Mouse (Mus musculus) layer of hippocampus, adult 11-12 months (tissue): ENCODE measurements around the gene Gprin1.
"Not testable (repeated sequence)": the region's sequence is repeated elsewhere in the genome, so short reads cannot be mapped to it uniquely, and the experiment has no call there.

Experiments used
- DNase-seq: peaks from one replicate; pipeline ENCODE4 v3.0.0; 2022; ENCODE audit warnings: low spot score

Gene Gprin1

DNA sequence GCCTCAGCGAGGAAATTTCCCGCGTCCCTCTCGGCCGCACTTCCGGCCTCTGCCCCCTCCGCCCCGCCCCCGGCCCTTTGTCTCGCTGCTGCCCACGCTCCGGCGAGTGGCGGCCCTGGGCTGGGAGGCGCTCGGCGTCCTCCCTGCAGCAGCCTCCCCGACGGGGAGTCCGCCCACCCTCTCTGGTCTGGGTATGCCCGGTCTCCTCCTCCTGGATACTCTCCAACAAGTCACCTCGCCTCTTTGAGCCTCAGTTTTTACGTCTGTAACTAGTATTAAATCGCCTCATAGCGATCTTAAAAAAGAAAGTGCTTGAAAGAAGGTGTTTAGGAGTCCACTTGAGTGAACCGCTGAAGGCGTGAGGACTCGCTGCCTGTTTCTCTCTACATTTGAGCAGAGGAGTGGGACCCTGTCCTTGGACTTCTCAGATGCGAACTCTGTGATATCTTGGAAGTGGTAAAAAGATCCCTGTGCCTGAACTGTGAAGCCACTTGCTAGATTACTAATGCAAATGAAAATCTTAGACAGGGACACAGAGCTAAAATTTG, at the start of gene Gprin1:
Gprin1 (minus strand) TSS at position 11 of the 548 bp plus-strand sequence.
- no peak for DNase-seq

DNA sequence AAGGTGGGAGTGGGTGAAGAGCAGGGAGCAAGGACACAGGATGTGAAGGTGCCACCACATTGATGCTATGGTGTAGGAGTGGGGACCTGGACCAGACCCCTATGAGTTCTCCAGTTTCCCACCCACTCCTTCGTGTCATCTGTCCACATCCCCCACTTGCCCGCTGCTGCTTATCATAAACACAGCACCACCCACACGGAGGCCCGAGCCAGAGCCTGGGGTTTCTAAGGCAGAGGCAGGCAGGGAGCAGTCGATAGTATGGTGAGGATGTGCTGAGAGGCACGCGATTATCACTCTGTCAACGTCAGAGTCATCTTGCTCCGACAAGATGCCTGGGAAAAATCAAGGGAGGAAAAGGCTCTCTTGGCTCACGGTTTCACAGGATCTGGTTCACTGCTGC, 49.1 kb upstream of the Gprin1 start:
- DNase-seq = peak; percentile 64

DNA sequence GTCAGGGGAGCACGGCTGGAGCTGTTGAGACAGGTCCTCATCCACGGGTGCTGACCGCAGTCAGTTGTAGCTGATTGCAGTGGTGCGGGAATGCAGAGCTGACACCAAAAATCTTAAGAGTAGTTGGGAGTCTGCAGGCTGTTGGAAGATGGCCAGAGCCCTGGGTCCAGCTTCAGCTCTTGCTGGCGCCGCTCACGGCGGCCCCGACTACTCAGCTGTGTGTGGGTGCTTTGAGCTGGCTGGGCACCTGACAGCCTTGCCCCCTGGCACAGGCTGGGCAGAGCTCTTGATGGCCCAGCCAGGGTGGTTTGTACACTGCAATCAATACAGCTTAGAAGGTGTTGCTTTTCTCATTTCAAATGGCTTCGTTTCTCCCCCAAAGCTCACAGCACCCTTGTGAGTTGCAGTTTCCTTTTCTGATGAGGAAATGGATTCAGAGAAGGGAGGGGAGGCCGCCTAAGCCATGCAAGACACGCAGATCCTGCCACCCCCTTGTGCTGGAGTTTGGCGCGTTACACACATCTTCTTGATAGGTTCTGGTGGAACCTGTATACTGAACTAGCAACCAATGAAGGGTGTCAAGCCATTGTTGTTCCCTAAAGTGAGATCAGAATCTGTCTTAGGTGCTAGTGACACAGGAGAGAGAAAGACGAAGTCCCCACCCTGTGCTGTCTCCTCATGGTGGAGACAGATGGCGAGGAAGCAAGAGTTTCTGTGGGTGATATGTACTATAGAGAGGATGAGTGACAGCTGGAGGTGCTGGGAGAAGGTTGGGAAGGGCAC, 48.4 kb upstream of the Gprin1 start:
- peak; percentile 44 for DNase-seq

DNA sequence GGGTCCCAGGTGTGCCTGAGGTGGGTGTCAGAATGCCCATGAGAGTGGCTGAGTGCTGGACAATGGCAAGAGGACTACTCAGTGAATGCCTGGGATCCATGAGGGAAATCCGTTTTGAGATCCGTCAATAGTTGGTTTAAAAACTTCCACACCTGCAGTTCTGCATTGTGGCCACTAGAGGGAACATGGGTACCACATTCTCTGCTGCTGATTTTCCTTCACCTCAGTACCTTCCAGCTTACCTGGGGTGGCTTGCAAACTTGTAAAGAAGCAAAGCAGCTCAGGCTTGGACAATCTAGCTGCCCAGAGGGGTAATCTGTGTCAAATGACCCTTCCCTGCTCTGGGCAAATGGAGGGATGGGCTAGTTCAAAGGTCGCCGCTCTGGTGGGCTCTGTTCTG, 47.7 kb upstream of the Gprin1 start:
- peak; percentile 62 for DNase-seq

DNA sequence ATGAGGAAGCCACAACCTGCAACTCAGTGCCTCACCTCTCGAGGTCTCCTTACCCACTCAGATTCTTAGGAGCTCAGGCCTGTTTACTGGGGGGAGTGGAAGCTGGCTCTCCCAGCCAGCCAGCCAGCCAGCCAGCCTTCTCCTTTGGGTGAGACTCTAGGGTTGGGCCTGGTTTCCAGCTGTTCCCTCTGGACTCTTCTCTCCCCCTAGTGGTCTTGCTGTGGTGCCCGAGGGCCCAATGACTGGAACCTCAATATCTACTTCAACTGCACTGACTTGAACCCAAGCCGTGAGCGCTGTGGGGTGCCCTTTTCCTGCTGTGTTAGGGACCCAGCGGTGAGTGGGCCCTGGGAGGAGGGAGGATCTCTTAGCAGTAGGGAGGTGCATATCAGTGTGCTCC, 45.2 kb upstream of the Gprin1 start:
- DNase-seq = no peak

DNA sequence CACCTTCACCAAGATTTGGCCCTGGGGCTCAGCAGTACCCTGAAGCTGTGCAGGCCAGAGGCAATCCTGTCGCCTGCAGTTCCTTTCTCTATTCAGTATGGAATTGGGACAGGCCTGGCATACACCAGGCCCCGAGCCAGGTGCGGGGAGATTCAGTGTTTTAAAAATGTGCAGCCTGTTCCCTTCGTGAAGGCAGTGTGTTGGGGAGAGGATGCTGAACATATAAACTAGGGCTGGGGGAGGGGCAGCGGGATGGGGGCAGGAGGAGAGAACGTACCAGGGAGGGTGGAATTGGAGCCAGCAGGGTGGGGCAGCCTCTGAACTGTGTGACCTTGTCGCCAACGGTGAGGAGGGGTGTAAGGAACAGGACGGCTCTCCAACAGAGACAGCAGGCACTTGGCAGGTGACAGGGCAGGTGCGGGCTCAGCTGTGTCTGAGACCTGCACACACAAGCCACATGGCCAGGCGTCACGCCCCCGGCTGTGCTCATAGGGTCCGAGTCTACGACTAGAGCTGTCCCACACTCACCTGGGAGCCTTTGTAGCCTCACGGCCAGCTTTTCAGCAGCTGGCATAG, 44.4 kb upstream of the Gprin1 start:
- peak; percentile 55 for DNase-seq

DNA sequence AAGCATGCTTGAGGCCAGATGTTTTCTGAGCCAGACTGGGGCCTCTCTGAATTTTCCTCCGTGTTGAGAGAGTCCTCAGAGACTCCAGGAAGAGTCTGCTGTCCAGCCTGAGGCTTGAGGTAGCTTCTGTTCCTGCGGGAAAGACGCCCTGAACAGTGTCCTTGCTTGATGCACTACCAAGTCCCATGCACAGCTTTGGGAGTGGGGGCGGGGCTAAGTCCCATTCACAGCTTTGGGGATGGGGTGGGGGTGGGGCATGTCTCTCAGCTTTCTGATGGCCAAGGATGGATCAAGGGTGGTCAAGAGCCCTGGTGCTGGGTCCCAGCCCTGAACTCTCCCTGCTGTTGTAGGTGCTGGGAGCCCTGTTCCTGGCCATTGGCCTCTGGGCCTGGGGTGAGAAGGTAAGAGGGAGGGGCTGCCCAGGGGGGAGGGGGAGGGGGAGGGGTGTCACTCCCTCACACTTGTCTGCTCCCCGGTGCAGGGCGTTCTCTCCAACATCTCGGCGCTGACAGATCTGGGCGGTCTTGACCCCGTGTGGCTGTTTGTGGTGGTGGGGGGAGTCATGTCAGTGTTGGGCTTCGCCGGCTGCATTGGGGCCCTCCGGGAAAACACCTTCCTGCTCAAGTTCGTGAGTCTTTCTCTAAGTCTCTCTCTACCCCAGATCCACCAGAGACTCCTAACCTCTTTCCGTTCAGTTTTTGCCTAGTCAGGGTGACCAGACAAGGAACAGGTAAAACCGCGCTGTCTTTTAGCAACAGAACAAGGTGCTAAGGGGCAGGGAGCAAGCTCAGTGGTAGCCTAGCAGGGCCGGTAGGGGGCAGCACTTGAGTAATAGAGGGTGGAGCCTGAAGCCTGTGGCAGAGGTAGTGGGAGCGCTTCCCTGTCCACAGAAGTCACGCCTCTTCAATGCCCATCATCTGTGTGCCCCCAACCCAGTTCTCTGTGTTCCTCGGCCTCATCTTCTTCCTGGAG, 42.9 kb upstream of the Gprin1 start:
- no peak for DNase-seq

DNA sequence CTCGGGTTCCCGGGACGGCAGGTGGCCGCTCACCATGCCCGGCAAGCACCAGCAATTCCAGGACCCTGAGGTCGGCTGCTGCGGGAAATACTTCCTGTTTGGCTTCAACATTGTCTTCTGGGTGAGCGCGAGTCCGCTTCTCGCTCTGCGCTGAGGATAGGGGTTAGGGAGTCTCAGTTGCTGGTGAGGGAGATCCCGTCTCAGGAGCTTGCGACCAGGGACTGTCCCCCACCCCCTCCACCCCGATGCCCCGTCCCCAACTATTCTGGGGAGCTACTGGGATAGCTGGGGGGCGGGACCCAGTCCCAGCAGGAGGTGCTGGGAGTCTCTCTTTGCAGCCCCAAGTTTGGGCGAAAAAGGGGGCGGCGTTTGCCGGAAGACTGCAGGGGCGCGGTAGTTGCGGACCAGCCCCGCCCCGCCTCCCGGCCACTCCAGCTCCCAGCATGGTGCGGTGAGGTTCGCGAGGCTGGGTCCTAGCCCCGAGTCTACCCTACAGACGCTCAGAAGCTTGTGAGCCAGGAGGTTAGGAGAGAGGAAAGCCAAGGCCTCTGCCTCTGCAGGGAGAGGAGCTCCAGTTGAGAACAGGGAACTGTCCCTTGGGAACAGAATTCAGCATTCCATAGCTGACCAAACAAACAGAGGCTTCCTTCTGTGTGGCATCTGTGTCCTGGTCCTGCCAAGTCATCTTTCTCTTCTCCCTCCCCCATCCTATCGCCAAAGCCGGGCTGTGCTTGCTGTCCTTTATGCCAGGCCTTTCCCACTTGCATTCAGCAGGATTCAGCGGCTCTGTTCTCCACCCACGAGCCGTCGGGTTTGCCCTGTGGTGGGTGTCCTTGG, 40.1 kb upstream of the Gprin1 start:
- DNase-seq = peak; percentile 57

DNA sequence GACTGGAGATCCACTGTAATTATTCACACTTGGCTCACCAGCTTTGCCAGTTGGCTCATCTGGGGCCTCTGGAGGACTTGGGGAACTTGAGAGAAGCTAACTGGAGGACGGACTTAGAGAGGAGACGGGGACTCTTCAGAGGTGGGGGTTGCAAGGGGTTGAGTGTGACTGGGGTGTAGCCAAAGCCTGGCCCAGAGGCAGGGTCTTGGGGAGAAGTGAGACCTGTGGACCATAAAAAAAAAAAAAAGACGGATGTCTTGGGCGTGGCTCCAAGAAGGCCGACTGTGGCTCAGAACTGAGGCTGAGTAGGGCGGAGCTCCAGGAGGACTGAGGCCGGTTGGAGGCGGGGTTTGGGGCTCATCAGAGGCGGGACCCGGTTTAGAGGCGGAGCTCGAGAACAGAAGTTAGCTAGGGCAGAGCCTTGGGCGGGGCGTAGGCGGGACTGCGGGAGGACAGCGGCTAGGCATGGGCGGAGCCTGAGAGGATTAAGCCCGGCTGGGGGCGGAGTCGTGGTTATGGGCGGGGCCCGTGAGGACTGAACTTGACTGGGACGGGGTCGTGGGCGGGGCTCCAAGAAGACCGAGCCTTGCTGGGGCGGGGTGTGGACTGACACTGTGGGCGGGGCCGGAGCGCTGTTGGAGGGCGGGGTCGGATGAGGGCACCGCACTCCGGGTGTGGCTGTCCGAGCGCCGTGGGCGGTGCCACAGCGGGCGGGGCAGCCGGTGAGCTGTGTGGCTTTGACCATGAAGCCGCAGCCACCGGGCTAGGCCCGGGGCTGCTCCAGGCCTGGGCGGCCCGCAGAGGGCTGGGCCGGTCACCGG, 39.3 kb upstream of the Gprin1 start, which contains the start of gene Tspan17:
Tspan17 (plus strand) TSS at position 638 of the 821 bp plus-strand sequence.
- peak; percentile 97 for DNase-seq

DNA sequence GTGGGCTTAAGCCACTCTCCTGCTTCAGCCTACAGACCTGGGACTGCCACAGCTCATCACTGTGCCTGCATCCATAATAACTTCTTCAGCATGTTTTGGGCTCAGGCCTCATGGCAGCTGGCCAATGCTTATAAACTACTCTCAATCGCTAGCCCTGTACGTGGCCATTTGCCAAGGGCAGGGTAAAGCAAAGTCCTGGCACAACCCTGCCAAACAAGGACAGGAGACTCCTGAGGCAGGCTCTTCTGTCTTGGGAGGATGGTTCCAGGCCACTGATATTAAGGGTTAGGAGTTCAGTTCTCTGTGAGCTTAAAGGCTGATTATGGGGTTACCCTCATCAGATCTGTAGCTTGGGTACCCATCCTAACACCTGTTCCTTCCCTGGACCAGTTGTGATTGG, 37.9 kb upstream of the Gprin1 start:
- DNase-seq = not testable (repeated sequence)

DNA sequence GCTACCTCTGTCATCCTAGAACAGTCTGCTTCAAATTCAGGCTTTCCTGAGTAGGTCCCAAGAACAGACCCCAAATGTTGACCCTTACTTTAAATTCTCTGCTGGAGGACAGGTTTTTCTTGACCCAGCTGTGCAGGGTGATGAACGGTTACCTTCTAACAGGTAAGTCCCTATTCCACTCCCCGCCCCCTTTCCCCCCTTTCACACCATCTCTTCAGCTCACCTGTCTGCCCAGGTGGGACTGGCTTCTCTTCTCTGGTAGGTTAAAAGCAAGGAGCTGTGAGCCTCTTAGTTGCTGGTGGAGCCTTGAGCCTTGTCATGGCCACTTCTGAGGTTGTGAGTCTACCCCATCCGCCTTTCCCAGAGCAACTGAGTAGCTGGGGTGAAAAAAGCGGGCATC, 34.0 kb upstream of the Gprin1 start, which contains the start of gene Eif4e1b:
Eif4e1b (plus strand) TSS at position 301 of the 400 bp plus-strand sequence.
- DNase-seq = no peak

DNA sequence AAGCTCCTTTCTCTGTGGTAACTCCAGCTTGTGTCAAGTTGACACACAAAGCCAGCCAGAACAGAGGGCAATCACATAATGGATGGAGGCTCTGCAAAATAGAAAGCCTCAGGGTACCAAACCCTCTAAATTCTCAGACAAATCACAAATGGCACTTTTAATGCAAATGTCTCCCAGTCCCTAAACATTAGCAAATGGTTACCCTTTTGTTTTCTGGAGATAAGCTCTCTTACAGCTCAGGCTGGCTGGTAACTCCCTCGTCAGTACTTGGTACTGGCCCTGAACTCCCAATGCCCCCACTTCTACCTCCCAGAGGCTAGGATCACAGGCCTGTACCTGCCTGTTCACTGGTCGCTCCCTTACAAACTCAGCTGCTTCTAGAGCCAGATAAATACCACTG, 33.6 kb upstream of the Gprin1 start:
- no peak for DNase-seq

DNA sequence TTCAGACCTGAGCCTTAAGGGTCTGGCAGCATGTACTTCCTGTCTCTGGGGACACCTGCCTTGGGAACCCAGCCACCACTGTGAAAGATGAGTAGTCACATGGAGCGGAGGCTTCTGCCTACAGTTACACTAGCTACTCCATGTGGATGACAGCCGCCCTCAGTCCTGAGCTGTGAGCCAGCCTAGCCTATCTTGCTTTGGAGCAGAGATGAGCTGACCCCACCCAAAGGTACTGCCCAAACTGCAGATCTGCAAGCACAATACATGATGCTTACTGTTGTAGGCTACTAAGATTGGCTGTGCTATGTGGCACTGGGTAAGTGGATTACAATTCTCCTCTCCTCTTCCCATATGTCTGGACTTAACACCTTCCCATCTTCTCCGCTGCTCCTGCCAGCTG, 31.4 kb upstream of the Gprin1 start:
- DNase-seq = no peak

DNA sequence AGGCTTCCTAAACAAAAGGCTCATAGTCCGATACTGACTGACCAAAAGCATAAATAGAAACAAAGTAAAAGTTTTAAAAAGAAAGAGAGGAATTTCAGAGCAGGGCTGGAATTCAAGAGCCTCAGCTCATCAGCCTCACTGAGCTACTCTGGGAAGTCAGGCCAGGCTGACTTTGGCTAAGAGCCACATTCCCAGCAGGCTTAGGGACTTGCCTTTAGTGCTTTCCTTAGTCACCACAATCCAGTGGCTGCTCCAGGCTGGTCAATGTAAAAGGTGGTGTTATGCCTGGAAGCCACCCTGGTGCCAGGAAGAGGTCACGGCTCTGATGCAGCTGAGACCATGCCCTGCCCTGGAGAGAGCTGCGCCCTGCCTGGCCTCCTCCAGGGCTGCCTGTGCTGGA, 30.9 kb upstream of the Gprin1 start:
- peak; percentile 70 for DNase-seq

DNA sequence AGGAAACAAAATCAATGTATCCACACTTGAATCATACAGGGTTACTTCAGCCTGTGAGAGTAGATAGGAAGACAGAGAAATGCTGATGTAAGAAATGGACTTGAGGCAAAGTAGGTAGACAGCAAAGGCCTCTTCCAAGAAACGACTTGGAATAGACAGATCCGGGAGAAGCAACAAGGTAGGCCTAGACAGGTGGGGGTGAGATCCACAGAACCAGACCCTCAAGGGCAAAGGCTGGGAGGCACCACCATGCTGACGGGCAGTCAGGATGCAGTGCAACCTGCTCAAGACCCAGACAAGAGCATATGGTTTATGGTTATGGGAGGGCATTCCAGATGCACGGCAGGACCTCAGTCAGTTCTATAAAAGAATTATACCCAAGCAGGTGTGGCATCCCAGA, 17.3 kb upstream of the Gprin1 start:
- DNase-seq = no peak

DNA sequence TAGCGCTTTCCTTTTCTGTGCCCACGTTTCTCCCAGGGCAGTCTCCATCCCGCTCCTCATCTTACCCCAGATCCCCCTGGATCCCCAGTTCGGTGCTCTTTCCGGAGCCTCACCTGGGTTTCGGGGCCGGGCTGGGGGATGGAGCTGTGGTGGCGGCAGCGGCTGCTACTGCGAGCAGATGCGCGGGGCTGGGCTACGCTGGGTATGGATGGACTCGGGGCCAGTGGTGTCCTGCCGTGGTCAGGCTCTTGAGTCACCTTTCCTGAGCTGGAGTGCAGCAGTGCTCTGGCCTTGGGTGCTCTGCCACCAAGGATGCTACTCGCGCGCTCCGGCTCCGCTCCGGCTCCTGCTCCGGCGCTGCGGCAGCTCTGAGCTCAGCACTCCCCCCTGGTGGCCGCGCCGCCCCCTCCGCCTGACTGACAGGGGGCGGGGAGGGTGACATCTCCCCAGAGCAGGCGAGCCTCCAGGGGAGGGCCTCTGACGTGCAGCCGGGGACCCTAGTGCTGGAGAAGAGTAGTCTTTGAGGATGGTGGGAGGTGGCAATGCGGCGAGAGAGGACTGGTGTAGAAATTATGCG, 16.6 kb upstream of the Gprin1 start, which contains the start of gene Sncb:
Sncb (minus strand) TSS at position 404 of the 577 bp plus-strand sequence.
- peak; percentile 86 for DNase-seq

DNA sequence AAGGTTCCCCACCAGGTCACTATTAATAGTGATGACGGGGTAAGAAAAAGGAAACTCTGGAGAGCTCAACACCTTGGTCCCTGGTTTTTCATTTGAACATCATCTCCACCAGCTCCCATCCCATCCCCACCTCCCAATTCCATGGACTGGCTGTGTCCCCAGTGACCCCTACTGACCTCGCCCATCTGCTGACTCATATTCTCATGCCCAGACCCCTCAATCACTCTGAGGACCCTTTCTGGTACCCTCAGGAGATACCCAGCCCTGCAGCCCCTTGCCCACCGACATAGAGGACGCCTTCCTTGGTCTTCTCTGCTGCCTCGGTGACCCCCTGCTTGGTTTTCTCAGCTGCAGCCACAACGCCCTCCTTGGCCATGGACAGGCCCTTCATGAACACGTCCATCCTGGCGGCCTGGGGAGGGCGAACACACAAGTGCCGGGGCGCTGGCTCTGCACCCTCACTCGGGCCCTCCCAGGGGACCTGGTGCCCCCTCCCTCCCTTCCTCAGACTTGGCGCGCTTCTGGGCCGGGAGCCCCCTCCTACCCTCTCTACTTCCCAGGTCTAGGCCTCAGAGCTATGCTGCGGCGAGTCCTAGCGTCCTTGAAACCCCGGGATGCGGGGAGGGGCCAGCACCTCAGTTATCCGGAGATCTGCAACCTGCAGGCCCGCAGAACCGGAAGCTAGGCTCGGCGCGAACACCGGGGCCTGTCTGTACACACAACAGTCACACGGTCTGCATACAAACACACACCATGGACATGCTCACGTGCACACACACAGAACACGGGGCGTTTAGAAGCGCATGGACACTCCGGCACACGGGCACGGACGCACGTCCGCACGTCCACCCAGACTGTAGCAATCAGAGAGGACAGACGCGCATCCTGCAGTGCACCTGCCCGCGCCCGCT, 15.9 kb upstream of the Gprin1 start:
- peak; percentile 47 for DNase-seq

DNA sequence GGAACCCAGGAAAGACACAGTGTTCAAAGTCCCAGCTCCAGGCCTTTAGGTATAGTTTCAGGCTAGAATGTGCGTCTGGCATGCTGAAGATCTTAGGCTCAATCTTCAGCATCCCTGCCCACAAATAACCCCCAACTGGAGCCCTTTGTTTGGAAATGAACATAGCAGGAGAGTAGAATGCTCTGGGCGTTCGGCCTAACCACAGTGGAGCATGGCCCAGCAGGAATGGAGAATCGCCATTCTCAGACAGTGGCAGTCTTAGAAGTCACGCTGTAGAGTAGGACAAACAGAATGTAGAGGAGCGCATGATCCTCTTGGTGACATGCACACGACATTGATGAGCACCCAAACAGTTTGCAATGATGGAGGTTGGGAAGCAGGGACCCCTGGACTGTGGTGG, 11.2 kb upstream of the Gprin1 start:
- no peak for DNase-seq
